Mouse (Mus musculus): ENCODE results near the gene Abhd4. TPM values are rescaled to one million over a fixed set of nuclear protein-coding genes. Genes with fewer than 3 reads are reported as not detected.

The Abhd4 gene
- 58.2 and 58.7 TPM in 2 replicates for polyA plus RNA-seq (2015; fragmentation: Nextera tagmentation; extraction: Ambion mirVana)

DNA sequence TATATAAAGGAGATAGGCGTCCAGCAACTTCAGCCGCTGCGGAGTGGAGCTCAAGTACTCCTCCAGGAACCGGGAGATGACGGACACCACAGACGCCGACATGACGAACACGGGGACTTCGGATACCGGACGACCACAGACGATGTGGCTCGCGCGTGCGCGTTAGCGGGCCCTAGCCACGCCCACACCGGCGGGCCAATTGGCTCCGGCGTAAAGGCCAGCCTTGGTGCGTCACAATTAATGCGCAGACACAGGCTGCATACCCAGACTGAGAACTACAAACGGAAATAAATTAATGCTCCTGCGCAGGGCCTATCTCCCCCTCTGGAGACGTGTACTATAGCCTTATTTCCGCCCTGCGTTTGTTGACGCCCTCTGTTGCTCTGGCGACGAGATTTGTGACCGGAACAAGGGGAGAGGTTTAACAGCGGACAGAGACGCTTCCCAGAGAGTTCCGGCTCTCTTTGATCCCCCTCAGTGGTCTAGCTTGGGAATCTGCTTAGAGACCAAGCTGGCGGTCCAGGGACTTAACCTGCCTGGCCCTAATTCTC, at the start of gene Abhd4, which contains the start of gene Dad1:
Abhd4 (plus strand) TSS at position 448 of the 551 bp plus-strand sequence.
Dad1 (minus strand) TSS at position 364 of the 551 bp plus-strand sequence.
- Histone ChIP-seq H3K9ac (peak within 1 kb of the TSS; percentile 79), H3K4me2 (peak within 1 kb of the TSS; percentile 73), H3K27ac (peak within 1 kb of the TSS; percentile 88), H3K4me3 (peak within 1 kb of the TSS; percentile 60), H3K27me3 (0 out of 2 replicates have a peak, but pooled peaks cover 3% of the 10 kb centered on the region), H3K36me3 (peaks cover 2% of the 10 kb centered on the region; the same call in 1 of the 2 replicates), H3K4me1 (replicated peaks) (peaks cover 50% of the 10 kb centered on the region), H3K9me3 (no peaks in the 10 kb centered on the region)
- peak; percentile 100 for ATAC-seq (ENCODE audit: low FRiP score)
- under 1% methylated on average over 39 of the region's 39 CpGs for WGBS

DNA sequence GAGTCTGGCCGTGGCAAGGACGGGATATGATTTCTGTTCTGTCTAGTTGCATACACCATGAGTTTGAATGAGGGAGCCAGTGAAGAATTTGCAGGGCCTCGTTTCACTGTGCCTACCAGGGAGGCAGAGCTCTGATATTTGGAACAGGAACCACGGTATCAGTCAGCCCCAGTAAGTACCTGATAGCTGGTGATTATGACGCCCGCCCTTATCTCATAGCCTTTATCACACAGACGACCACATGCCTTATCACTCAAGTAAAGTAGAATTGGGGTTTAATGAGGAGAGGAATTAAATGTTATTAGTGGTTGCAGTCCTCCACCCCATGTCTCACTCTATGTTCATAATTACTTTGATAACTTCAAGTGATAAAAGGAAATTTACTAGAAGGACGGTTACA, 49.7 kb upstream of the Abhd4 start:
- H3K27ac ChIP-seq, result no peak overlapping the region
- no peaks in the 10 kb centered on the region for H3K9me3 ChIP-seq
- H3K9ac ChIP-seq, result no peak overlapping the region
- no peak overlapping the region for H3K4me2 ChIP-seq
- no peak overlapping the region for H3K4me3 ChIP-seq
- no peaks in the 10 kb centered on the region for H3K27me3 ChIP-seq
- ATAC-seq (ENCODE audit: low FRiP score), result no peak
- H3K36me3 ChIP-seq, result no peaks in the 10 kb centered on the region
- H3K4me1 ChIP-seq (replicated peaks), result peaks cover 3% of the 10 kb centered on the region; the same call in 1 of the 2 replicates
- WGBS, result 84% methylated on average over 8 of the region's 8 CpGs

GRCm38 (mm10) chr14:54204786-54205185, 49.2 kb upstream of the Abhd4 start:
- Histone ChIP-seq H3K9me3 (no peaks in the 10 kb centered on the region), H3K4me2 (no peak overlapping the region), H3K27ac (no peak overlapping the region), H3K4me3 (no peak overlapping the region), H3K4me1 (replicated peaks) (peaks cover 3% of the 10 kb centered on the region; the same call in 1 of the 2 replicates), H3K9ac (no peak overlapping the region), H3K27me3 (no peaks in the 10 kb centered on the region), H3K36me3 (no peaks in the 10 kb centered on the region)
- 49% methylated on average over 4 of the region's 4 CpGs for WGBS
- no peak for ATAC-seq (ENCODE audit: low FRiP score)

DNA sequence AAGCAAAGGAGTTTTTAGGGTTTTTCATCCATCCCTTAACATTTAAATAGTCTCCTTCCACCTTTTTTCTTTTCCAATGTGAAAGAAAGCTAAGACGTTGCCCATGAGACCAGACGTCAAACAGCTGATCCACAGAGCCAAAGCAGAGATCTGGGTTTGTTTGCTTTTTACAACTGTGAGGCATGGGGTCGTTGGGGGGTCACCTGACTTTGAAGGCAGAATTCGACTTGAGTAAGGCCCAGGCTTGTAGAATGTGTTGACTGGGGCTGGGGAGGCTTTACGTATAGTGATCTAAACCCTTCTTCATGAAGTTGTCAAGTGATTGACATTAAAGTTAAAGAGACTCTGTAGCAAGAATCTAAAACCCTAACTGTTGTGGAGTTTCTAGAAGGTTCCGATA, 48.1 kb upstream of the Abhd4 start:
- no peak for ATAC-seq (ENCODE audit: low FRiP score)
- Histone ChIP-seq H3K9me3 (no peaks in the 10 kb centered on the region), H3K27ac (no peak overlapping the region), H3K9ac (no peak overlapping the region), H3K4me1 (replicated peaks) (peaks cover 3% of the 10 kb centered on the region; the same call in 1 of the 2 replicates), H3K27me3 (no peaks in the 10 kb centered on the region), H3K4me2 (no peak overlapping the region), H3K4me3 (no peak overlapping the region), H3K36me3 (no peaks in the 10 kb centered on the region)
- 59% methylated on average over 6 of the region's 6 CpGs for WGBS

- Histone ChIP-seq H3K27me3 (no peaks in the 10 kb centered on the region), H3K4me1 (replicated peaks) (peaks cover 3% of the 10 kb centered on the region; the same call in 1 of the 2 replicates), H3K36me3 (no peaks in the 10 kb centered on the region), H3K9me3 (no peaks in the 10 kb centered on the region), H3K27ac (no peak overlapping the region), H3K4me2 (no peak overlapping the region), H3K4me3 (no peak overlapping the region), H3K9ac (no peak overlapping the region)
- no peak for ATAC-seq (ENCODE audit: low FRiP score)
- 93% methylated on average over 5 of the region's 5 CpGs for WGBS
Measured at GRCm38 (mm10) chr14:54206309-54206708, 47.7 kb upstream of the Abhd4 start.

- whole genome bisulfite sequencing, result 75% methylated on average over 15 of the region's 15 CpGs
- H3K27ac ChIP-seq, result no peak overlapping the region
Measured at GRCm38 (mm10) chr14:54206750-54207550, 47.0 kb upstream of the Abhd4 start.

DNA sequence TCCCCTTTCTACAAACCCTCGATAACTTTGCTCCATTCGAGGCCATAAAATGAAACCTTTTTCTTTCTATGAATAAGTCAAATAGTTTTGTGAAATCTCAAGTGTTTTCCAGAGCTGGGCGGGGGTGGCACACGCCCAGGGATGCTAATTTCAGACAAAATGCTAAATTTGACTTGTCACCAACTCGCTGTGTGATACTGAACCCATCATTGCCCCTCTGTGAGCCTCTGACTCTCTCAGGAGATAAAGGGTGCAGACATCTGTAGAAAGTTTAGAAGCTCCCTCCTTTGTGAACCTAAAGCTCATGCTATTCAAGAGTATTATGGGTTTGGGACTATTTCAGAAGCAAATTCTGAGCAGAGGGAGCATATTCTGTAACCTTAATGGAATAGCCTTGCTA, 46.1 kb upstream of the Abhd4 start:
- H3K4me2 ChIP-seq, result no peak overlapping the region
- no peak for ATAC-seq (ENCODE audit: low FRiP score)
- H3K4me1 ChIP-seq (replicated peaks), result peaks cover 3% of the 10 kb centered on the region; the same call in 1 of the 2 replicates
- no peaks in the 10 kb centered on the region for H3K27me3 ChIP-seq
- no peak overlapping the region for H3K27ac ChIP-seq
- no peaks in the 10 kb centered on the region for H3K9me3 ChIP-seq
- H3K9ac ChIP-seq, result no peak overlapping the region
- no peaks in the 10 kb centered on the region for H3K36me3 ChIP-seq
- WGBS, result 90% methylated on average over 5 of the region's 5 CpGs
- H3K4me3 ChIP-seq, result no peak overlapping the region

More at GRCm38 (mm10) chr14:54206750-54207550, 47.0 kb upstream of the Abhd4 start:
- Histone ChIP-seq H3K4me2 (no peak overlapping the region), H3K4me1 (replicated peaks) (peaks cover 3% of the 10 kb centered on the region; the same call in 1 of the 2 replicates), H3K4me3 (no peak overlapping the region), H3K36me3 (no peaks in the 10 kb centered on the region), H3K9me3 (no peaks in the 10 kb centered on the region), H3K27me3 (no peaks in the 10 kb centered on the region), H3K9ac (no peak overlapping the region)
- no peak for ATAC-seq (ENCODE audit: low FRiP score)

DNA sequence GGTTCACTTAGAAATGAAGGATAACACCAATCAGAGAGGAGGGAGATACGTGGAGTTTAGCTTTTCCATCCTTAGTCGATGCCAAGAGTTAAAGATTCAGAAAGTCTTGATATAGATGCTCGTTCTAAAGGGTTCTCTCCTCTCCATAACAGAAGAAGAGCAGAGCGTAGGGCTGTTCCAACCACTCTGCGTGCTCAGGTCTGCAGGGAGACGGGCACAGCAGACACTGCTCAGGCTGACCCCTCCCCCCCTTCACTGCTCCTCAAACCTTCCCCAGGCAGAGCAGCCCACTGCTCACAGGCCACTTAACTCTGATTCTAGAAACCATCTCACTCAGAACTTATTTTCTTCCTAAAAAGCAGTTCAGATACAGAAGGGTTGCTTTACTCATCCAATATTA, 45.2 kb upstream of the Abhd4 start:
- Histone ChIP-seq H3K9me3 (no peaks in the 10 kb centered on the region), H3K4me1 (replicated peaks) (peaks cover 3% of the 10 kb centered on the region; the same call in 1 of the 2 replicates), H3K4me2 (no peak overlapping the region), H3K4me3 (no peak overlapping the region), H3K27ac (no peak overlapping the region), H3K9ac (no peak overlapping the region), H3K36me3 (no peaks in the 10 kb centered on the region), H3K27me3 (no peaks in the 10 kb centered on the region)
- ATAC-seq (ENCODE audit: low FRiP score), result no peak
- 75% methylated on average over 6 of the region's 6 CpGs for WGBS

DNA sequence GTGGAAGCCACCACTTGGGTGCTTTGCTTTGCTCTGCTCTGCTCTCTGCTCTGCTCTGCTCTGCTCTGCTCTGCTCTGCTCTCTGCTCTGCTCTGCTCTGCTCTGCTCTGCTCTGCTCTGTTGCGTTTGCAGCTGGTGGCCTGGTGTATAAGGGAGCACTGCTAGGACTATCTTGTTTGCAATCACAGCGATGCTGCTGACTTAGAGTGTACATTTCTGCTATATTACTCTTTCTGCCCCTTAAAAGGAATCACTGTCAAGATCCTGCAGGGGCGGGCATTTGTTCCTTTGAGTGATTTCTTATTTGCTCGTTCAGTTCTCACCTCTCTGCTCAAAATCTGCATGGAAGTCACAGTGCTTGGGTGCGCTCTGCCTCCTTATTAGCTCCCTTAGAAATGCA, 44.1 kb upstream of the Abhd4 start:
- H3K9ac ChIP-seq, result no peak overlapping the region
- ATAC-seq (ENCODE audit: low FRiP score), result no peak
- no peaks in the 10 kb centered on the region for H3K9me3 ChIP-seq
- whole genome bisulfite sequencing, result 79% methylated on average over 5 of the region's 5 CpGs
- H3K4me2 ChIP-seq, result no peak overlapping the region
- H3K4me3 ChIP-seq, result no peak overlapping the region
- no peaks in the 10 kb centered on the region for H3K36me3 ChIP-seq
- H3K27ac ChIP-seq, result no peak overlapping the region
- H3K4me1 ChIP-seq (replicated peaks), result peaks cover 3% of the 10 kb centered on the region
- H3K27me3 ChIP-seq, result no peaks in the 10 kb centered on the region

DNA sequence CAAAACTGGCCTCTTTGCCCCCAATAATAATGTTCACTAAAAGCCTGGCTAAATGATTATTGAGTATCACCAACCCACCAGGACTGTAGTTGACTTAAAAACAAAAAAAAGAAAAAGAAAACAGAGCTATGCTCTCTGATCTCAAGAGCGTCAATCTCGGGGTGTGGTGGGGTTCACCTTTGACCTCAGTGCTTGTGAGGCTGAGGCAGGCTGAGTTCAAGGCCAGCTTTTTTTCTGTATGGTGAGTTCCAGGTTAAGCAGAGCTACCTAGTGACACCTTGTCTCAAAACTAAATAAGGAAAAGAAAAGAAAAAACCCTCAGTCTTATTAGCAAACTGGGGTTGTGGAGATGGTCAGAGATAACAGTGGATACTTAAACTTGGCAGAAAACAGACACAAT, 43.6 kb upstream of the Abhd4 start:
- no peak overlapping the region for H3K27ac ChIP-seq
- H3K9ac ChIP-seq, result no peak overlapping the region
- no peaks in the 10 kb centered on the region for H3K36me3 ChIP-seq
- peaks cover 3% of the 10 kb centered on the region; the same call in 1 of the 2 replicates for H3K4me1 ChIP-seq (replicated peaks)
- 93% methylated on average over 2 of the region's 2 CpGs for WGBS
- H3K4me3 ChIP-seq, result no peak overlapping the region
- no peaks in the 10 kb centered on the region for H3K27me3 ChIP-seq
- H3K4me2 ChIP-seq, result no peak overlapping the region
- no peaks in the 10 kb centered on the region for H3K9me3 ChIP-seq
- ATAC-seq (ENCODE audit: low FRiP score), result no peak

- ATAC-seq (ENCODE audit: low FRiP score), result no peak
- no peaks in the 10 kb centered on the region for H3K9me3 ChIP-seq
- no peak overlapping the region for H3K4me3 ChIP-seq
- no peaks in the 10 kb centered on the region for H3K36me3 ChIP-seq
- peaks cover 3% of the 10 kb centered on the region; the same call in 1 of the 2 replicates for H3K4me1 ChIP-seq (replicated peaks)
- no peak overlapping the region for H3K4me2 ChIP-seq
- H3K27ac ChIP-seq, result no peak overlapping the region
- WGBS, result 93% methylated on average over 8 of the region's 8 CpGs
- no peaks in the 10 kb centered on the region for H3K27me3 ChIP-seq
- no peak overlapping the region for H3K9ac ChIP-seq
Measured at GRCm38 (mm10) chr14:54211199-54211598, 42.8 kb upstream of the Abhd4 start.

DNA sequence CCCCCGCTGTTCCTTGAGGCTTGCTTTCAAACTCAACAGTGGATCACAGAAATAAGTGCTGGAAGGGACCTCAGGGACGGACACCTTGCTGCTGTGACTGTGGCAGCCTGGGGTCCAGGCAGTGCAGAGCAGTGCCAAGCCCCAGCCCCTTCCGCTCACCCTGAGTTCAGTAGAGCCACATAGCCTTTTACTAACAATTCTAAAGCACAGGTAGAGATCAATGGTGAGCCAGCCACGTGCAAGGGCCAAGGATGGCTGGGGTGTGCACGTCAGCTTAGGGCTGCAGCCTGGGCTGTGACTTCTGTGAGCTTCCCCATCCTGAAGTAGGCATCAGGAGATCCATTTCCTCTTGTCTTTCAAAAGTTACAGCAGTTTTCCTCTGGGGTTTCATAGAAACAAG, 42.2 kb upstream of the Abhd4 start:
- Histone ChIP-seq H3K27ac (no peak overlapping the region), H3K4me1 (replicated peaks) (peaks cover 3% of the 10 kb centered on the region; the same call in 1 of the 2 replicates), H3K27me3 (no peaks in the 10 kb centered on the region), H3K36me3 (no peaks in the 10 kb centered on the region), H3K4me3 (no peak overlapping the region), H3K9me3 (no peaks in the 10 kb centered on the region), H3K4me2 (no peak overlapping the region), H3K9ac (no peak overlapping the region)
- no peak for ATAC-seq (ENCODE audit: low FRiP score)
- WGBS, result 88% methylated on average over 5 of the region's 5 CpGs
